ENCODE assay signal across 21 mouse cellular contexts in genomic region chr1:63857468-63857867, GRCm38 (mm10).
A peak's percentile ranks its signal among the peaks of the same experiment; 100 is the strongest.
DNase-seq lines count a peak whose midpoint lies in the region; ATAC-seq and TF ChIP-seq lines count a peak whose summit lies in the region.
"Had no signal": no experiment of that assay in that cellular context is flagged by ENCODE, and none has a peak within 500 bp of the region (broad histone marks: within the 10 kb centered on the region; RNA-seq: fewer than 3 reads in every experiment).

No protein-coding gene starts in this region.

- H3K4me1 ChIP-seq in hindbrain, embryonic 12.5 days: peaks cover 6% of the 10 kb centered on the region
- no peaks in the 10 kb centered on the region; the same call in 1 of the 2 replicates for H3K4me1 ChIP-seq in hindbrain, embryonic 10.5 days (replicated peaks)
- H3K4me1 ChIP-seq in MEL (ENCODE audit: control insufficient read depth in 1 of 2, insufficient read depth in 2 of 2, low read length in 2 of 2): peaks cover 6 to 13% of the 10 kb centered on the region in 2 experiments; a peak in 3 of 4 replicates
- peaks cover 14% of the 10 kb centered on the region for H3K4me1 ChIP-seq in forebrain, embryonic 15.5 days
- H3K4me1 ChIP-seq: limb, embryonic 12.5 days; liver, embryonic 12.5 days had no signal

- H3K79me2 ChIP-seq in MEL (ENCODE audit: control insufficient read depth, insufficient read depth, low read length, poor library complexity): no peaks in the 10 kb centered on the region

- intact Hi-C loops in gastrocnemius, postnatal 36 days (cut with DNase I): no loop called here

- no peak overlapping the region for H3K9ac ChIP-seq in hindbrain, embryonic 12.5 days
- H3K9ac ChIP-seq in MEL (ENCODE audit: control insufficient read depth, low read depth, low read length, poor library complexity, severe bottlenecking): no peak overlapping the region
- no peak overlapping the region for H3K9ac ChIP-seq in forebrain, embryonic 15.5 days (replicated peaks)
- H3K9ac ChIP-seq: embryonic facial prominence, embryonic 13.5 days; heart, embryonic 12.5 days; limb, embryonic 12.5 days; liver, embryonic 12.5 days; lung, embryonic 14.5 days; neural tube, embryonic 12.5 days had no signal

- peak overlapping the region; percentile 76 for H3K27ac ChIP-seq in hindbrain, embryonic 12.5 days
- no peak overlapping the region for H3K27ac ChIP-seq in hindbrain, embryonic 10.5 days
- no peak overlapping the region; the same call in 1 of the 2 replicates for H3K27ac ChIP-seq in MEL (ENCODE audit: control insufficient read depth, low read depth, low read length)
- peak overlapping the region; percentile 58 for H3K27ac ChIP-seq in forebrain, embryonic 15.5 days (replicated peaks)
- H3K27ac ChIP-seq: embryonic facial prominence, embryonic 13.5 days; limb, embryonic 12.5 days; liver, embryonic 12.5 days; neural tube, embryonic 12.5 days had no signal

- no peaks in the 10 kb centered on the region for H3K9me3 ChIP-seq in hindbrain, embryonic 12.5 days (replicated peaks)
- no peaks in the 10 kb centered on the region for H3K9me3 ChIP-seq in hindbrain, embryonic 10.5 days
- no peaks in the 10 kb centered on the region for H3K9me3 ChIP-seq in MEL (replicated peaks; ENCODE audit: insufficient read depth, low read length)
- H3K9me3 ChIP-seq in forebrain, embryonic 15.5 days: no peaks in the 10 kb centered on the region
- H3K9me3 ChIP-seq: embryonic facial prominence, embryonic 13.5 days; heart, embryonic 12.5 days; limb, embryonic 12.5 days; liver, embryonic 12.5 days; neural tube, embryonic 12.5 days had no signal

- H3K4me2 ChIP-seq in hindbrain, embryonic 12.5 days (replicated peaks): no peak overlapping the region
- no peak overlapping the region for H3K4me2 ChIP-seq in forebrain, embryonic 15.5 days (replicated peaks)
- H3K4me2 ChIP-seq: embryonic facial prominence, embryonic 13.5 days; heart, embryonic 12.5 days; limb, embryonic 12.5 days; liver, embryonic 12.5 days; lung, embryonic 14.5 days; neural tube, embryonic 12.5 days had no signal

- TF ChIP-seq CTCF in MEL (IDR thresholded peaks at IDR 0.05 in 2 of 3, conservative IDR thresholded peaks at IDR 0.05 in 1 of 3; ENCODE audit: control insufficient read depth in 1 of 3, insufficient read depth in 1 of 3, low read depth in 2 of 3, low read length in 3 of 3, poor library complexity in 1 of 3, severe bottlenecking in 1 of 3): no peak

- no peak overlapping the region for H3K4me3 ChIP-seq in hindbrain, embryonic 12.5 days
- no peak overlapping the region for H3K4me3 ChIP-seq in hindbrain, embryonic 10.5 days
- H3K4me3 ChIP-seq in MEL (ENCODE audit: control insufficient read depth in 1 of 2, insufficient read depth in 1 of 2, low read depth in 2 of 2, low read length in 2 of 2): no peak overlapping the region
- no peak overlapping the region for H3K4me3 ChIP-seq in forebrain, embryonic 15.5 days
- H3K4me3 ChIP-seq: embryonic facial prominence, embryonic 13.5 days; heart, embryonic 12.5 days; limb, embryonic 12.5 days; liver, embryonic 12.5 days; neural tube, embryonic 12.5 days had no signal

- no peak for DNase-seq in hindbrain, embryonic 10.5 days (ENCODE audit: low spot score)
- DNase-seq in MEL (ENCODE audit: low read depth, low spot score): peak; percentile 43
- no peak for DNase-seq in gastrocnemius, postnatal 36 days
- no peak for DNase-seq in cerebellum, postnatal 36 days
- DNase-seq: B cell, adult 2 months; cerebellum, adult 18-20 months; kidney, adult 9 months; lung, postnatal 4 days; right cerebral cortex, postnatal 25 days; thymus, adult 18-20 months; thymus, postnatal 4 days had no signal

- H3K27me3 ChIP-seq in hindbrain, embryonic 12.5 days: no peaks in the 10 kb centered on the region
- no peaks in the 10 kb centered on the region for H3K27me3 ChIP-seq in hindbrain, embryonic 10.5 days (ENCODE audit: insufficient read depth, poor library complexity, severe bottlenecking)
- H3K27me3 ChIP-seq in MEL (ENCODE audit: control insufficient read depth in 1 of 2, insufficient read depth in 2 of 2, low read length in 2 of 2): no peaks in the 10 kb centered on the region
- H3K27me3 ChIP-seq in forebrain, embryonic 15.5 days: no peaks in the 10 kb centered on the region
- H3K27me3 ChIP-seq: embryonic facial prominence, embryonic 13.5 days; heart, embryonic 12.5 days; limb, embryonic 12.5 days; liver, embryonic 12.5 days; neural tube, embryonic 12.5 days had no signal

- no peak for ATAC-seq in hindbrain, embryonic 12.5 days (ENCODE audit: low FRiP score)
- 0 out of 2 replicates have a peak, but pooled peaks have one; percentile 46 for ATAC-seq in forebrain, embryonic 15.5 days (replicated peaks)
- ATAC-seq in megakaryocyte-erythroid progenitor cell, adult 5-6 weeks (replicated peaks; ENCODE audit: low FRiP score, low TSS enrichment, poor library complexity, severe bottlenecking): peak; percentile 59
- ATAC-seq in erythroid progenitor cell, adult 5-6 weeks (replicated peaks; ENCODE audit: low FRiP score, poor library complexity, severe bottlenecking): no peak
- ATAC-seq: liver, embryonic 12.5 days had no signal

- peak; percentile 46 to 66; a peak in 3 of 4 replicates for TF ChIP-seq EP300 in MEL (IDR thresholded peaks at IDR 0.05; ENCODE audit: low read depth in 1 of 2, low read length in 2 of 2)

- H3K36me3 ChIP-seq in hindbrain, embryonic 12.5 days: no peaks in the 10 kb centered on the region
- H3K36me3 ChIP-seq in hindbrain, embryonic 10.5 days: no peaks in the 10 kb centered on the region
- peaks cover 0 to 13% of the 10 kb centered on the region in 2 experiments; a peak in 2 of 4 replicates for H3K36me3 ChIP-seq in MEL (ENCODE audit: control insufficient read depth in 1 of 2, insufficient read depth in 2 of 2, low read length in 2 of 2)
- no peaks in the 10 kb centered on the region for H3K36me3 ChIP-seq in forebrain, embryonic 15.5 days
- H3K36me3 ChIP-seq: embryonic facial prominence, embryonic 13.5 days; heart, embryonic 12.5 days; limb, embryonic 12.5 days; liver, embryonic 12.5 days; neural tube, embryonic 12.5 days had no signal

- TF ChIP-seq POLR2A in MEL (IDR thresholded peaks at IDR 0.05; ENCODE audit: control insufficient read depth in 1 of 2, insufficient read depth in 1 of 2, low read depth in 1 of 2, low read length in 2 of 2, poor library complexity in 1 of 2): no peak

- 73% methylated on average over 5 of the region's 5 CpGs for WGBS in hindbrain, embryonic 12.5 days
- 86% methylated on average over 5 of the region's 5 CpGs for WGBS in hindbrain, embryonic 10.5 days
- WGBS in forebrain, embryonic 15.5 days: 47% methylated on average over 5 of the region's 5 CpGs

- TF ChIP-seq RAD21 in MEL (IDR thresholded peaks at IDR 0.05; ENCODE audit: low read depth, low read length): no peak

TF ChIP-seq in MEL, 35 proteins besides CTCF, POLR2A, EP300 and RAD21:
- no peak for TF ChIP-seq POLR2AphosphoS5 (IDR thresholded peaks at IDR 0.05; ENCODE audit: borderline replicate concordance, low read depth, low read length)
- TF ChIP-seq TCF12 (IDR thresholded peaks at IDR 0.05; ENCODE audit: low read depth, low read length): peak; percentile 89
- 0 out of 2 replicates have a peak, but pooled peaks have one; percentile 43 for TF ChIP-seq GATA1 (IDR thresholded peaks at IDR 0.05; ENCODE audit: low read depth, low read length)
- peak; percentile 65; the same call in 1 of the 2 replicates for TF ChIP-seq ETS1 (IDR thresholded peaks at IDR 0.05; ENCODE audit: low read depth, low read length)
- no peak for TF ChIP-seq MAFK (IDR thresholded peaks at IDR 0.05; ENCODE audit: borderline replicate concordance, low read depth, low read length)
- no peak for TF ChIP-seq ZKSCAN1 (IDR thresholded peaks at IDR 0.05; ENCODE audit: low read depth, low read length)

Comparison
In these comparisons a context has a peak if more than half of its experiments do, and no peak if none do; other contexts are left out.
1. H3K27ac ChIP-seq: peak in hindbrain, embryonic 12.5 days (single experiment) and forebrain, embryonic 15.5 days (single experiment); none in hindbrain, embryonic 10.5 days (single experiment) and MEL (single experiment).
2. ATAC-seq: peak in forebrain, embryonic 15.5 days (single experiment) and megakaryocyte-erythroid progenitor cell, adult 5-6 weeks (single experiment); none in hindbrain, embryonic 12.5 days (single experiment) and erythroid progenitor cell, adult 5-6 weeks (single experiment).